Mouse (Mus musculus): ENCODE data around the gene Wdr46.
"Not testable (repeated sequence)": the region's sequence is repeated elsewhere in the genome, so short reads cannot be mapped to it uniquely, and the experiment has no call there.

Wdr46 gene

GRCm38 (mm10) chr17:33940206-33940805 is at the start of gene Wdr46, which contains the start of gene Pfdn6:
Gene Wdr46 (plus strand): TSS chr17:33940660.
Gene Pfdn6 (minus strand): TSS chr17:33940343.
- peak; percentile 85 for DNase-seq (ENCODE audit: low spot score)

- DNase-seq (ENCODE audit: low spot score), result no peak
Observed at GRCm38 (mm10) chr17:33891357-33891756, 49.1 kb upstream of the Wdr46 start.

- not testable (repeated sequence) for DNase-seq (ENCODE audit: low spot score)
Observed at GRCm38 (mm10) chr17:33891892-33892291, 48.6 kb upstream of the Wdr46 start.

GRCm38 (mm10) chr17:33892429-33892828 is 48.0 kb upstream of the Wdr46 start:
- no peak for DNase-seq (ENCODE audit: low spot score)

GRCm38 (mm10) chr17:33893011-33893410 is 47.4 kb upstream of the Wdr46 start:
- not testable (repeated sequence) for DNase-seq (ENCODE audit: low spot score)

GRCm38 (mm10) chr17:33897114-33897794 is 43.2 kb upstream of the Wdr46 start:
- no peak for DNase-seq (ENCODE audit: low spot score)

GRCm38 (mm10) chr17:33898193-33898592 is 42.3 kb upstream of the Wdr46 start:
- not testable (repeated sequence) for DNase-seq (ENCODE audit: low spot score)

- DNase-seq (ENCODE audit: low spot score), result no peak
Observed at GRCm38 (mm10) chr17:33899642-33900041, 40.8 kb upstream of the Wdr46 start.

GRCm38 (mm10) chr17:33900281-33900988 is 40.0 kb upstream of the Wdr46 start:
- DNase-seq (ENCODE audit: low spot score), result no peak

- DNase-seq (ENCODE audit: low spot score), result no peak
Observed at GRCm38 (mm10) chr17:33900989-33901314, 39.5 kb upstream of the Wdr46 start.

GRCm38 (mm10) chr17:33901653-33902052 is 38.8 kb upstream of the Wdr46 start:
- no peak for DNase-seq (ENCODE audit: low spot score)

GRCm38 (mm10) chr17:33902079-33902478 is 38.4 kb upstream of the Wdr46 start:
- no peak for DNase-seq (ENCODE audit: low spot score)

GRCm38 (mm10) chr17:33902491-33902890 is 38.0 kb upstream of the Wdr46 start:
- no peak for DNase-seq (ENCODE audit: low spot score)

GRCm38 (mm10) chr17:33903911-33904651 is 36.4 kb upstream of the Wdr46 start:
- DNase-seq (ENCODE audit: low spot score), result not testable (repeated sequence)

GRCm38 (mm10) chr17:33904835-33905234 is 35.6 kb upstream of the Wdr46 start, which contains the start of gene Platr17:
Gene Platr17 (plus strand): TSS chr17:33905135.
- not testable (repeated sequence) for DNase-seq (ENCODE audit: low spot score)

GRCm38 (mm10) chr17:33908331-33909076 is 32.0 kb upstream of the Wdr46 start:
- DNase-seq (ENCODE audit: low spot score), result no peak

GRCm38 (mm10) chr17:33909077-33909868 is 31.2 kb upstream of the Wdr46 start, which contains the start of gene Daxx:
Gene Daxx (plus strand): TSS chr17:33909414.
- DNase-seq (ENCODE audit: low spot score), result peak; percentile 95

- DNase-seq (ENCODE audit: low spot score), result no peak
Observed at GRCm38 (mm10) chr17:33909869-33910250, 30.6 kb upstream of the Wdr46 start.

GRCm38 (mm10) chr17:33910346-33911051 is 30.0 kb upstream of the Wdr46 start:
- DNase-seq (ENCODE audit: low spot score), result no peak

All from spleen, adult 12 weeks (tissue).